Mouse (Mus musculus): ENCODE measurements around the gene Ttll5.

Ttll5 gene

DNA sequence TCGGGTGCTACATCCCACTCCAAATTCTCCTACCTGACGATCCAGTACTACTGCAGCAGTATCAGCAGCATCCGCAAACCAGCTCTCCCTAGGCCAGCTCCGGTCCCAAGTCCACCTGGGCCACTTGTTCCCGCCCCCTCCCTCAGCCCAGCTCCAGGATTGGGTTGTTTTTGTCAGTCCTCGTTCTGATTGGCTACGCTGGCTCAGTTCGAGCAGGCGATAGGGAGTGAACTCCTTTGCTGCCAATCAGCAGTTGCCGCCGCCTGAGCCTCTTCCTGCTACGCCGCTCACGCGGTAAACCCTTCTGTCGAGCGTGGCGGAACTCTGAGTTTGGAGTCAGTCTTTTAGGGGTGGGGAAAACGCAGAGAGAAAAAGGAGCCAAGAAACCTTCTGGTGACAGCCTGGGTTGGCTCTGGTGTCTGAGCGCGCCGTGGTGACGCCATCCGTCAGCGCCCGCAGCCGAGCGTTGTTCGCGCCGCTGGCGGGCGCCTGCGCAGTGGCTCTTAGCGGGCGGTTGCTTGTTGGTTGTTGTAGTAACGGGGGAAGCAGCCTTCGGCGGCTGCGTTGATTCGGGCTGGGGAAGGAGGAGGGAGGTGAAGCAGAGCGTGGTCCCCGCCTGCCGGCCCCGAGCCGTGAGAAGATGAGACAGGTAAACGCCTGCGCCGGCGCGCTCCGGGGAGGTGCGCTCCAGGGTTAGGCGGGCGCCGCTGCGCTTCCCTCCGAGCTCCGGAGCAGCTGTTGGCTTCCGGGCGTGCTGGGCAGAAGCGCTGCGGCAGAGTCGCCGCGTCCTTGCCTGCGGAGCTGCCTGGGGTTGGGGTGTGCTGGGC, at the start of gene Ttll5, which contains the start of gene Erg28:
TSS of gene Ttll5 (plus strand) at position 222 of the 827 bp plus-strand sequence.
TSS of gene Erg28 (minus strand) at position 113 of the 827 bp plus-strand sequence.
- peak; percentile 95 for DNase-seq (ENCODE audit: low read depth, low spot score)

DNA sequence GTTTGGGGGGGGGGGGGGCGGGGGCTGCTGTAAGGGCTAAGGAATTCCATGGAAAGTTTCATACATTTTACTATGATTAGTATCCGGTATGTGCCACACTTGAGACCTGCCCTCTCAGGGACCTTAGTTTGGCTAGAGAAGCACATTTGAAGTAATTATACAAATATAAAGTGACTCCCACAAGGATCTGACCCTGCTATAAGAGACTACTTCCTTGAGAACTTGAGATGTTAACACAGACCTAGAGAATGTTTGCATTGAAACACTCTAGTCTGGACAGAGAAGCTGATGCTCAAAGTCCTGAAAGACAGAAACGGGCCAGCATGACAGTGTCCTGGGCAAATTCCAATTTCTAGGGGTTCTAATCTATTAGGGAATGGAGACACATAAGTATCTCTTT, 45.5 kb upstream of the Ttll5 start:
- DNase-seq (ENCODE audit: low read depth, low spot score): no peak

DNA sequence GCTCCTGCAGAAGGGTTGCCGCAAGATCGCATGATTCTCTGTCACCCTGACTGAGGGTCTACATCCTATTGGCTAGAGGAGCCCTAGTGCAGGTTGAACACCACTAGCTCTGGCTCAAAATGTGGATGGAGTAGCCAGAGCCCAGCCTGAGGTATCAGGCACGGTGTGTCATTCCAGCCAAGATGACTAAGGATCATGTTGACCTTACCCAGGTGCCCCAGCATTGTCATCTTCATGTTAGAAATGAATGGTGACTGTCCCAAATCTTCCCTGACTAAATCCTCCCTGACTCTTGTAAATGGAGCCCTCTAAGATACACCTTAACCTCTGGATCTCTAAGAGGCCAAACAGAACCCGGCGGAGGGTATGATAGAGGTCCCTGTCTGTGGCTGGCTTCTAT, 44.8 kb upstream of the Ttll5 start:
- DNase-seq (ENCODE audit: low read depth, low spot score): no peak

GRCm38 (mm10) chr12:85781606-85782005, 42.9 kb upstream of the Ttll5 start:
- no peak for DNase-seq (ENCODE audit: low read depth, low spot score)

- DNase-seq (ENCODE audit: low read depth, low spot score): peak; percentile 24
Observed at GRCm38 (mm10) chr12:85784916-85785815, 39.3 kb upstream of the Ttll5 start.

DNA sequence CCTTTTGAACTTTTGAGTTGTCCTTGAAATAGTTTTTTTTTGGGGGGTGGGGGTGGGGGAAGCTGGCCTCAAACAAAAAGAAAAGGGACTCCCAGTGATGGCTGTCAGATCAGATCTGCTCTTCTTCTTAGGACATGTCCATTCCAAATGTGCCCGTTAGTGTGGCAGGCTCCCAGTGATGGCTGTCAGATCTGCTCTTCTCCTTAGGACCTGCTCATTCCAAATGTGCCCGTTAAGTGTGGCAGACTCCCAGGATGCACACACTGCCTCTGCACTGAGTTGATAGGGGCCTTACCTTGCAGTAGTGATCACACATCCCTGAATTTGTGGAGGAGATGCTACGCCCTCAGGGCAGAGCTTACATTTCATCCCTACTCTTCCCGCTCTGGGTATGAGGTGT, 32.3 kb upstream of the Ttll5 start:
- no peak for DNase-seq (ENCODE audit: low read depth, low spot score)

DNA sequence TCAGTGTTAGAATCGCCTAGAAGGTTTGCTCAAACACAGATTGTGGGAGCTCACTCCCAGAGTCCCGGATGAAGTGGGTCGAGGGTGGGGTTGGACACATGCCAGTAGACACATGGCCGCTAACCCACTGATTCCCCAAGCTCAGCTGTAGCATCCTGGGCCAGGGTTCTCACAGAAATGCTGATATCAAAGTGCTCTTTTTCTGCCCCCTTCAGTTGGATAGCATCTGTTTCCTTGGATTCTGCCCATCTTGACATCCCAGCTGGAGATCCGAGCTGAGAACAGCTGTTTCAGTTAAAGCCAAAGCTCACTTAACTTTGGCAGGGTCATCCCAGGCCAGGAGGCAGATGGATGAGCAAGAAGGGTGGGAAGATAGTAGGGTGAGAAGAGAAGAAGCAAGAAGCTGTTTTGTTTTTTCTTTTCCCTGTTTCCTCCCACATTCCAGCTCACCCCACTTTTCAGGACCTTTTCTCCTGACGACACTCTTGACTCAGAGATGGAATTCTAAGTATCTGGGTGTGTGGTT, 31.6 kb upstream of the Ttll5 start:
- DNase-seq (ENCODE audit: low read depth, low spot score): no peak

DNA sequence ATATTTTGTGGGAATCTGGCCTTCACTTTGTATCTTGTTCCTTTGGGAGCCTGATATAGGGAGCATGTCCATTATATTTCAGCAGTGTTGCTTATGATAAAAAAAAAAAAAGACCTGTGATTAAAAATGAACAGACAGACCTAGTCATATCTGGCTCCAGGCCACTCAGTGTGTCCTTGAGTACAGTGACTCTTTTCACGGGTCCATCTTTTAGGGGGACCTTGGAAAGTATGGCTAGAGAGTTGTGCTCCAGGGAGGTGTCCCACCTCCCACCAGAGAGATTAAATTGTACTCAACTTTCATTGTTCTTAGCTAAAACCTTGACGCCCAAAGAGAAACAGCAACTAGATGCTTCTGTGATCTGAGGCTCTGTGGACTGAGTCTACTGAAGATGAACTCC, 30.4 kb upstream of the Ttll5 start:
- no peak for DNase-seq (ENCODE audit: low read depth, low spot score)

DNA sequence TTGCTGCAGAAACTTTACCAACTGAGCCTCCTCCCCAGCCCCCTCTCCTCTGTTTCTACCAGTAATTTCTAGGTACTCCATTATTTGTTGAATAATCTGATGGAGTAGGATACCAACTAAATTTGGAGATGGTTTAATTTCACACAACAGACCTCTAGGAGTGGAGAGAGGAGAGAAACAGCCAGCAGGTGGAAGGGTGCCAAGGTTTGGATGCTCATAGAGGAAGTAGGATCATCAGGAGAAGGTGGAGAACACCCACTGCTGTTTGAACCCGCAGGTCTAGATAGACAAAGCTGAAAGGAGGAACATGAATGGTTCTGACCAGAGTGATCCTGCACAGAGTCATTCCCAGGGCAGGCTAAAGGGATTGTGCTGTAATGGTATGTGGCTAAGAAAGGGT, 28.9 kb upstream of the Ttll5 start:
- no peak for DNase-seq (ENCODE audit: low read depth, low spot score)

DNA sequence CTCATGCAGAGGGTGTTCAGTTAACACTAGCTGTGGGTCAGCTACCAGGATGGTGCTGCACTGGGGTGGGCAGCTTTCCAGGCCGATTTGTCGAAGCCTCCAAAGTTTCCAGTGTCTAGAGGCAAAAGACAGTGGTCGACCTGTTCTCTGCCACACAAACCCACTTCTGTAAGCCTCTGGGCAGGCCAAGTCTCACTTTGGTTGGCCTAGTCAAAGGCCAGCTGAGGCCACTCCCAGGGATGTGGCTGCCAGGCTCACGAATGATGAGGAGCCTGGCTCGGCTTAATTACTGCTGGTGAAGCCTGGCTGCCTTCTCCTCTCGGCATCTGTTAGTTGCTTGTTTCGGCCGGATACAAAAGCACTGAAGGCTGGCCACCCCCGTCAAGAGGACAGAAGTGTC, 24.4 kb upstream of the Ttll5 start:
- no peak for DNase-seq (ENCODE audit: low read depth, low spot score)

- DNase-seq (ENCODE audit: low read depth, low spot score): no peak
Observed at GRCm38 (mm10) chr12:85809726-85810125, 14.7 kb upstream of the Ttll5 start.

DNA sequence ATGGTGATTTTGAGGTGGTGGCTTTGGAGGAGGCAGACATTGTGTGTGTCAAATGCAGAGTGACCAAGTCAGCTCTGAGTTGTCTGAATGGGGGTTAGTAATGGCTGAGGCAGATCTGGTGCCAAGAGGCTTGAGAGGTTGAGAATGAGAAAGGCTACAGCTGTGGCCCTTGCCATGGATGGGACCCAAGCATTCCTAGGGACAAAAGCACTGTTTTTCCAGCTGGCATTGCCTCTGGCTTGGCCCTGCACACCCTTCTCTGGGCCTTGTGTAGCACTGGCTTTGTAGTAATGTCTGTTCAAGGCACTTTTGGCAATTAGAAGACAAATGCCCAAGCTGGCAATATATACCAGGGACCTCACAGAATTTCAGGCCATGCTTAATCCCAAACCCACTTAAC, 13.5 kb upstream of the Ttll5 start:
- DNase-seq (ENCODE audit: low read depth, low spot score): no peak

DNA sequence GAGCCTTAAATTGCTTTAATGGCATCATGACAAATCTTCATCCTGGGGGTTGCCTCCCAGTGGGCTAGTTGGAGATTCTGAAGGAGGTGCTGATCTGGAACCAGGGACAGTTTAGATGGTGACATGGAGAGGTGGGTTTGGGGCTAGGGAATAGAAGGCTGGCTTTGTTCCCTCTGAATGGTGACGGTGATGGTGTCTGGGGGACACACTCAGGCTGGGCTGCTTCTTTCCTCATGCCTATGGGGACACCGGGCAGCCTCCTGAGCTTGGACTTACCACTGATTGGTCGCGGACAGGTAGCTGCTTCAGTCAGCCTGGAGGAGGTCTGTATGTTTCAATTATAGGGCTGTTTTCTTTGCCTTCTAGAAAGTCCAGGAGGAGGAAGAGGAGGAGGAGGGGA, 12.8 kb upstream of the Ttll5 start:
- DNase-seq (ENCODE audit: low read depth, low spot score): no peak

DNA sequence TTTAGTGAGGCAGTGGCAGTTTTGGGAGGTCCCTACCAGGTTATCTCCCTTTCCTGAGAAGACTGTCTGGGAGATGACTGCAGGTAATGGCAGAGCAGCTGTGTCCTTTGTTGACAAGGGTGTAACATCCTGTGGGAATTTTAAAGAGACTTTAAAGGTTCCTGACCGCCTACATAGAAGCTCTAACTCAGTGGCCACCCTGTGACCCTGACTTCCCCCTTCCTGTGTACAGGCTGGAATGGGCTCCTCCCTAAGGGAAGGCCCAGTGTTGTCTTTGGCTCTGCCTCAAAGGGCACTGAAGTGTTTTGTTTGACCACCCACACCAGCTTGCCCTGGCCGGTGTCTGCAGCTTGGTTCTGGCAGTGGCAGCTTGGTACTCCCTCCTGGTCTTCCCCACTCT, 10.9 kb upstream of the Ttll5 start:
- DNase-seq (ENCODE audit: low read depth, low spot score): peak; percentile 53

DNA sequence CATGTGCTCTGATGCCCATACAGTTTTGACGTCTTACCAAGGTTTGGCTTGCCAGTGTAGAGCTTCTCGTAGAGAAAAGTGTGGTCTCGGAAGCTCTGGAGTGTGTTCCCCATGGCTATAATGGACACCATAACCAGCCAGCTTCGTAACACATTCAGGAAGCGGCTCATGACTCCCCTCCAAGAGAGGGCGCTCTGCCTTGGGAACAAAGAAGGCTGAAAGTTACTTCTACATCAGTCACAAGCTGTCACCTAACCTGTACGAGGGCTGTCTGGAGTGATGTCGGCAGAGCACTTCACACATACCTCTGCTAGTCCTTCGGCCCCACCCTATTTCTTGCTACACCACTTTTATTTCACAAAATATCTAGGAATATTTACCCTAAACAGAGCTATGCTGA, 2.4 kb upstream of the Ttll5 start:
- DNase-seq (ENCODE audit: low read depth, low spot score): peak; percentile 58

- DNase-seq (ENCODE audit: low read depth, low spot score): no peak
Observed at GRCm38 (mm10) chr12:85825361-85825760, 902 bp downstream of the Ttll5 start.

GRCm38 (mm10) chr12:85825822-85826221, 1.4 kb downstream of the Ttll5 start:
- no peak for DNase-seq (ENCODE audit: low read depth, low spot score)

- no peak for DNase-seq (ENCODE audit: low read depth, low spot score)
Observed at GRCm38 (mm10) chr12:85828856-85829255, 4.4 kb downstream of the Ttll5 start.

GRCm38 (mm10) chr12:85829866-85830265, 5.4 kb downstream of the Ttll5 start:
- DNase-seq (ENCODE audit: low read depth, low spot score): no peak

GRCm38 (mm10) chr12:85830691-85831090, 6.2 kb downstream of the Ttll5 start:
- no peak for DNase-seq (ENCODE audit: low read depth, low spot score)

DNA sequence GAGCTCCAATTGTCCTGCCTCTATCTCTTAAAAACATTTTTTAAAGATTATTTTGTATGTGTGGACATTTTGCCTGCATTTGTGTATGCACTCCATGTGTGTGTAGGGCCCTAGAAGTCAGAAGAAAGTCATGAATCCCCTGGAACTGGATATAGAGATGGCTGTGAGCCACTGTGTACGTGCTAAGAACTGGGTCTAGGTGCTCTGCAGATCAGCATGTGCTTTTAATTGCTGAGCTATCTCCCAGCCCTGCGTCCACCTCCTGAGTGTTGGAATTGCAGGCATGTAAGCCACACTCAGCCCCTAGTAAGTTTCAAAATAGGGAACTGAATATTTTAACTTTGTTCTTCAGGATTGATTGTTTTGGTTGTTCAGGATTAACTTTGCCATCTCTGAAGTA, 10.1 kb downstream of the Ttll5 start:
- DNase-seq (ENCODE audit: low read depth, low spot score): no peak

- no peak for DNase-seq (ENCODE audit: low read depth, low spot score)
Observed at GRCm38 (mm10) chr12:85837765-85838164, 13.3 kb downstream of the Ttll5 start.

Measured in ES-CJ7 (cell line).